Mouse (Mus musculus): Measurements from ENCODE around the gene Zrsr1.

Zrsr1 gene

GRCm38 (mm10) chr11:22971835-22972709 is at the start of gene Zrsr1:
TSS of gene Zrsr1 (plus strand) at chr11:22972005.
- DNase-seq (ENCODE audit: low read depth, low spot score): peak; percentile 89

- DNase-seq (ENCODE audit: low read depth, low spot score): no peak
Observed at GRCm38 (mm10) chr11:22922546-22922945, 49.3 kb upstream of the Zrsr1 start.

GRCm38 (mm10) chr11:22923606-22924005 is 48.2 kb upstream of the Zrsr1 start:
- DNase-seq (ENCODE audit: low read depth, low spot score): no peak

GRCm38 (mm10) chr11:22928586-22929169 is 43.1 kb upstream of the Zrsr1 start:
- DNase-seq (ENCODE audit: low read depth, low spot score): peak; percentile 50

GRCm38 (mm10) chr11:22930129-22930528 is 41.7 kb upstream of the Zrsr1 start:
- DNase-seq (ENCODE audit: low read depth, low spot score): no peak

GRCm38 (mm10) chr11:22931320-22931905 is 40.4 kb upstream of the Zrsr1 start:
- DNase-seq (ENCODE audit: low read depth, low spot score): no peak

- DNase-seq (ENCODE audit: low read depth, low spot score): no peak
Observed at GRCm38 (mm10) chr11:22932167-22932566, 39.6 kb upstream of the Zrsr1 start.

- peak; percentile 77 for DNase-seq (ENCODE audit: low read depth, low spot score)
Observed at GRCm38 (mm10) chr11:22936446-22937125, 35.2 kb upstream of the Zrsr1 start.

- DNase-seq (ENCODE audit: low read depth, low spot score): peak; percentile 17
Observed at GRCm38 (mm10) chr11:22937716-22938316, 34.0 kb upstream of the Zrsr1 start.

GRCm38 (mm10) chr11:22938983-22939382 is 32.8 kb upstream of the Zrsr1 start:
- DNase-seq (ENCODE audit: low read depth, low spot score): no peak

- no peak for DNase-seq (ENCODE audit: low read depth, low spot score)
Observed at GRCm38 (mm10) chr11:22949101-22949500, 22.7 kb upstream of the Zrsr1 start.

- peak; percentile 41 for DNase-seq (ENCODE audit: low read depth, low spot score)
Observed at GRCm38 (mm10) chr11:22950131-22950530, 21.7 kb upstream of the Zrsr1 start.

- no peak for DNase-seq (ENCODE audit: low read depth, low spot score)
Observed at GRCm38 (mm10) chr11:22952668-22953067, 19.1 kb upstream of the Zrsr1 start.

- DNase-seq (ENCODE audit: low read depth, low spot score): no peak
Observed at GRCm38 (mm10) chr11:22956346-22956745, 15.5 kb upstream of the Zrsr1 start.

- DNase-seq (ENCODE audit: low read depth, low spot score): peak; percentile 77
Observed at GRCm38 (mm10) chr11:22956830-22957229, 15.0 kb upstream of the Zrsr1 start.

- peak; percentile 62 for DNase-seq (ENCODE audit: low read depth, low spot score)
Observed at GRCm38 (mm10) chr11:22957791-22958374, 13.9 kb upstream of the Zrsr1 start.

GRCm38 (mm10) chr11:22962101-22962500 is 9.7 kb upstream of the Zrsr1 start:
- DNase-seq (ENCODE audit: low read depth, low spot score): no peak

GRCm38 (mm10) chr11:22964401-22964800 is 7.4 kb upstream of the Zrsr1 start:
- DNase-seq (ENCODE audit: low read depth, low spot score): no peak

- peak; percentile 59 for DNase-seq (ENCODE audit: low read depth, low spot score)
Observed at GRCm38 (mm10) chr11:22965503-22965902, 6.3 kb upstream of the Zrsr1 start.

GRCm38 (mm10) chr11:22969486-22969885 is 2.3 kb upstream of the Zrsr1 start:
- DNase-seq (ENCODE audit: low read depth, low spot score): peak; percentile 69

GRCm38 (mm10) chr11:22970546-22970945 is 1.3 kb upstream of the Zrsr1 start:
- DNase-seq (ENCODE audit: low read depth, low spot score): no peak

Data from CD4-positive, CD25-positive, alpha-beta regulatory T cell, adult 2 months (primary cell).